Mouse (Mus musculus) midbrain, embryonic 15.5 days (tissue): ENCODE data around the gene Cep44. TPM values are rescaled to one million over a fixed set of nuclear protein-coding genes. Genes with fewer than 3 reads are reported as not detected.

ENCODE experiments used
- ATAC-seq: fragments of 200-750 bp; cut with Nextera tagmentation; replicated peaks from 2 replicates; pipeline ENCODE4 v1.8.0; 2017; ENCODE audit warnings: moderate TSS enrichment
- H3K27ac ChIP-seq: fragments of 300-500 bp; sonication (generic); 2 replicates; pipeline ENCODE4 v1.5.1; 2015; ENCODE audit warnings: mild to moderate bottlenecking, inconsistent platforms
- H3K27me3 ChIP-seq: fragments of 300-500 bp; sonication (generic); replicated peaks from 2 replicates; pipeline ENCODE4 v1.6.1; 2015; ENCODE audit warnings: inconsistent platforms
- H3K36me3 ChIP-seq: fragments of 300-500 bp; sonication (generic); replicated peaks from 2 replicates; pipeline ENCODE4 v1.6.1; 2015; ENCODE audit warnings: inconsistent platforms
- H3K4me1 ChIP-seq: fragments of 300-500 bp; sonication (generic); 2 replicates; pipeline ENCODE4 v1.6.1; 2015; ENCODE audit warnings: inconsistent platforms
- H3K4me2 ChIP-seq: fragments of 300-500 bp; sonication (generic); 2 replicates; pipeline ENCODE4 v1.6.1; 2015; ENCODE audit warnings: inconsistent platforms, mild to moderate bottlenecking, moderate library complexity
- H3K4me3 ChIP-seq: fragments of 300-500 bp; sonication (generic); 2 replicates; pipeline ENCODE4 v1.5.1; 2015; ENCODE audit warnings: mild to moderate bottlenecking, inconsistent platforms
- H3K9ac ChIP-seq: fragments of 300-500 bp; sonication (generic); 2 replicates; pipeline ENCODE4 v1.6.1; 2015; ENCODE audit warnings: mild to moderate bottlenecking, inconsistent platforms
- H3K9me3 ChIP-seq: fragments of 300-500 bp; sonication (generic); 2 replicates; pipeline ENCODE4 v1.6.1; 2016; ENCODE audit warnings: inconsistent platforms
- WGBS: fragments of 180-500 bp; shearing (Covaris S2); methylation state at CpG from one replicate; pipeline ENCODE4 v1.1.7; 2015; ENCODE audit warnings: mixed read lengths; 5-methylcytosine and 5-hydroxymethylcytosine counted together
- polyA plus RNA-seq: library from polyadenylated mRNA; unstranded; fragments of >200 nt; fragmentation: Nextera tagmentation; extraction: Ambion mirVana; gene quantifications from 2 replicates; pipeline ENCODE4 v1.2.1, GENCODE M21; 2015

Gene Cep44
- polyA plus RNA-seq, result 26.4 and 26.5 TPM in 2 replicates

DNA sequence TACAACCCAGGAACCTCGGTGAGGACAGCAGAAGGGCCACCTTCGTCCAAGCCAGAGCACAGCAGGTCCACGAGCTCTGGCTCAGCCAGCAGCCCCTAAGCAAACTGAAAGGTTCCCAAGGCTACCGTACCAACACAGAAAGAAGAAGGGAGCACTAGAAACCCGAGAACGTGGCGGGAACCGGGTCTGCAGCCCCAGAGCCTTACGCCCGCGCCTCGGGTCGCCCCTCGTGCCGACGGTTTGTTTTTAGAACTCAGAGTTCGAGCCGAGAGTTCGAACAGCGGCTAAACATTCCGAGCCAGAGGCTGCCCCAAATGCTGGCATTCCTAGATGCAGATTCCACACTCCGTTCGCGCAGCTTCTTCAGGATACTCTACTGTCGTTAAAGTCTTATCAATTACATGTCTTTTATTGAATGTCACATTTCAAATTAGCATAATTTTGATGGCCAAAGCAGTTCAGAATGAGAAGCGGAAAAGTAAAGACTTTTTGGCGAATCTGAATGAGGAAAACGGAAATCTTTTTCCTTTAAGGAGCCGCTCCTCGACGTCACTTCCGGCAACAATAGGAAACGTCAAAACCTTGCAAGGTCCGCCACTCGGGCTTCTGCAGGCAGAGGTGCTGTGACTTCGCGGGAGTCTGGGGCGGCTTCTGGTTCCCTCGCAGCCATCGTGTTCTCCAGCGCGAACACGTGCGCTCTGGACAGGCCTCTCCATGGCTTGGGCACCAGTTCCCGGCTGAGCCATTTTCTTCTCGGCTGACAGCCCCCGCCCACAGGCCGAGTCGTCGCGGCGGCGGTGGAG lies at the start of gene Cep44, which contains the start of gene Fbxo8:
TSS of gene Cep44 (minus strand) at position 490 of the 803 bp plus-strand sequence.
TSS of gene Fbxo8 (plus strand) at position 533 of the 803 bp plus-strand sequence.
- ATAC-seq, result peak; percentile 95
- H3K4me1 ChIP-seq, result peaks cover 19% of the 10 kb centered on the region

DNA sequence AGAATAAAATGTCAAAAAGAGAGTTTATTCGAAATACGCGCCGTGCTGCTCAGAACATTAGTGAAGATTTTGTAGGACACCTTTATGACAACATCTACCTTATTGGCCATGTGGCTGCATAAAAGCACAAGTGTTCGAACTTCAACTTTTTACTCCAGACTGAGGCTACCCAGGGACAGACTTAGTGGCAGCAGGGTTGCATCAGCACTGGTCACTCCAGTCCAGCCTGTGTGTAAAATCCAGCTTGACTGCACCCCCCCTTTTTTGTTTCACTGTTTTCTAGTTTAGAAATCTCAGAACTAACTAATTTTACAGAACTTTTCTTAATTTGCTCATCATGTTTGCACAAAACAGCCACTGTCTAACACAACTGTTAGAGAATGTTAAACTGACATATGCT lies 40.7 kb upstream of the Cep44 start:
- 96% methylated on average over 5 of the region's 5 CpGs for WGBS
- no peaks in the 10 kb centered on the region for H3K9me3 ChIP-seq
- 0 out of 2 replicates have a peak, but pooled peaks cover 4% of the 10 kb centered on the region for H3K36me3 ChIP-seq
- no peak for ATAC-seq
- no peak overlapping the region for H3K4me3 ChIP-seq
- H3K4me2 ChIP-seq, result no peak overlapping the region
- no peak overlapping the region for H3K27ac ChIP-seq
- H3K4me1 ChIP-seq, result no peaks in the 10 kb centered on the region
- no peaks in the 10 kb centered on the region for H3K27me3 ChIP-seq
- H3K9ac ChIP-seq, result no peak overlapping the region

More for the DNA sequence above, at the start of gene Cep44, which contains the start of gene Fbxo8:
- H3K4me2 ChIP-seq, result peak within 1 kb of the TSS; percentile 73
- no peaks in the 10 kb centered on the region for H3K27me3 ChIP-seq
- WGBS, result under 1% methylated on average over 53 of the region's 53 CpGs
- H3K9ac ChIP-seq, result peak within 1 kb of the TSS; percentile 62
- no peaks in the 10 kb centered on the region for H3K9me3 ChIP-seq
- H3K27ac ChIP-seq, result peak within 1 kb of the TSS; percentile 88
- no peaks in the 10 kb centered on the region for H3K36me3 ChIP-seq
- peak within 1 kb of the TSS; percentile 89 for H3K4me3 ChIP-seq

DNA sequence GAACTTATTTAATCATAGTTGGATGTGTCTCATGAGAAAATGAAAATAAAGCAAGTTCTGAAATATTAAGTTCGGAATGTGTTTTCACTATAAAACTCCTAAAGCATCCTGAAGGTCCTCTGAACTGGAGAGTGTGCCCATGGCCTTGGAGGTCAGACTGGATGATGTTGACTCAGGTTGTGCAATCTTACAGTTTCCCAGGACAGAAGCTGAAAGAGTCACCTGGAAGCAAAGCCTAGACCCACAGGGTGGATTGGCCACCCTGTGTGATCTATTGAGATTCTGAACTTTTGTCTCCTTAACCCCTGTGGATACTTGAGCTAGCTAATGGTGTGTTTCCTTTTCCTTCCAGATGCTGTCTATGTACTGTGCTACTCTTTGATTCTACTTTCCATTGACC lies 40.2 kb upstream of the Cep44 start:
- Histone ChIP-seq H3K4me1 (no peaks in the 10 kb centered on the region), H3K4me2 (no peak overlapping the region), H3K9ac (no peak overlapping the region), H3K4me3 (no peak overlapping the region), H3K36me3 (0 out of 2 replicates have a peak, but pooled peaks cover 4% of the 10 kb centered on the region), H3K9me3 (no peaks in the 10 kb centered on the region), H3K27ac (no peak overlapping the region), H3K27me3 (no peaks in the 10 kb centered on the region)
- WGBS, result 90% methylated on average over 1 of the region's 1 CpGs
- no peak for ATAC-seq

DNA sequence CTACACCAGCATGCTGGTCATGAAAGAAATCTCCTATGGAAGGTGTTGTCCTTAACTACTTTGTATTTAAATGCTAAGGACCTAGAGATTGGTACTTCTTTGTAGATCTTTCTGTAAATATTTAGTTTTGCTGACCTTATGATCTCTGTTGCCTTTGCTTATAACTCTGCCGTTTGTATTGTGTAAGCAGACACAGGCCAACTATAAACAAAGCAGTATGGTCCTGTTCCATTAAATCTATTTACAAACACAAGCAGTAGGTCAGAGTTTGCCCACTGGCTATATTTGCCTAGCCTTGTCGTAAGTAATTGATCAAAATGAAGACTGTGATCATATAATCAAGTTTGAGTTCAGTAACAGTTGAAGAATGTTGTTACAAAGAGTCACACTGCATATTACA lies 38.2 kb upstream of the Cep44 start:
- Histone ChIP-seq H3K4me3 (no peak overlapping the region), H3K36me3 (0 out of 2 replicates have a peak, but pooled peaks cover 4% of the 10 kb centered on the region), H3K27me3 (no peaks in the 10 kb centered on the region), H3K4me2 (no peak overlapping the region), H3K9me3 (no peaks in the 10 kb centered on the region), H3K27ac (no peak overlapping the region), H3K4me1 (no peaks in the 10 kb centered on the region), H3K9ac (no peak overlapping the region)
- WGBS, result 86% methylated on average over 2 of the region's 2 CpGs
- ATAC-seq, result no peak

DNA sequence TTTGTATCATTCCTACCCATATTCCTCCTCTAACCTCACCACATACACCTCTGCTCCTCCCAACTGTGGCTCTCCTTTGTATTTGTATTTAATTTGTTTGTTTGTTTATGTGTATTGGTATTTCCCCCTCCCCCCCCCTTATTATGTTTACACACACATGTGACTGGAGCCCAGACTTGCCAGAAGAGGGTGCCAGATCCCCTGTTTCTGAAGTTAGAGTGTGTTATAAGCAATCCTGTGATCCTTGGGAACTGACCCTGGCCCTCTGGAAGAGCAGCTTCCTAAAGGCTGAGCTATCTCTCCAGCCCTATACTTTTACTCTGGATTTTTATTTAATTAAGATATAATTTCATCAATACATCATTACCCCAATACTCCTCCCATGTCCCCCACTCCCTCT lies 32.0 kb upstream of the Cep44 start:
- Histone ChIP-seq H3K9me3 (no peaks in the 10 kb centered on the region), H3K9ac (no peak overlapping the region), H3K27ac (no peak overlapping the region), H3K4me2 (no peak overlapping the region), H3K27me3 (no peaks in the 10 kb centered on the region), H3K36me3 (no peaks in the 10 kb centered on the region), H3K4me1 (no peaks in the 10 kb centered on the region), H3K4me3 (no peak overlapping the region)
- no peak for ATAC-seq

- no peaks in the 10 kb centered on the region for H3K9me3 ChIP-seq
- H3K4me2 ChIP-seq, result no peak overlapping the region
- no peaks in the 10 kb centered on the region for H3K27me3 ChIP-seq
- H3K9ac ChIP-seq, result no peak overlapping the region
- H3K4me3 ChIP-seq, result no peak overlapping the region
- no peak for ATAC-seq
- no peaks in the 10 kb centered on the region for H3K4me1 ChIP-seq
- H3K27ac ChIP-seq, result no peak overlapping the region
- no peaks in the 10 kb centered on the region for H3K36me3 ChIP-seq
- 92% methylated on average over 4 of the region's 4 CpGs for WGBS
Observed at GRCm38 (mm10) chr8:56580918-56581317, 30.1 kb upstream of the Cep44 start.

GRCm38 (mm10) chr8:56566856-56567255 lies 16.0 kb upstream of the Cep44 start:
- WGBS, result 92% methylated on average over 9 of the region's 9 CpGs
- Histone ChIP-seq H3K27ac (no peak overlapping the region), H3K9me3 (no peaks in the 10 kb centered on the region), H3K9ac (no peak overlapping the region), H3K36me3 (0 out of 2 replicates have a peak, but pooled peaks cover 3% of the 10 kb centered on the region), H3K4me2 (no peak overlapping the region), H3K4me1 (no peaks in the 10 kb centered on the region), H3K4me3 (no peak overlapping the region), H3K27me3 (no peaks in the 10 kb centered on the region)
- no peak for ATAC-seq

DNA sequence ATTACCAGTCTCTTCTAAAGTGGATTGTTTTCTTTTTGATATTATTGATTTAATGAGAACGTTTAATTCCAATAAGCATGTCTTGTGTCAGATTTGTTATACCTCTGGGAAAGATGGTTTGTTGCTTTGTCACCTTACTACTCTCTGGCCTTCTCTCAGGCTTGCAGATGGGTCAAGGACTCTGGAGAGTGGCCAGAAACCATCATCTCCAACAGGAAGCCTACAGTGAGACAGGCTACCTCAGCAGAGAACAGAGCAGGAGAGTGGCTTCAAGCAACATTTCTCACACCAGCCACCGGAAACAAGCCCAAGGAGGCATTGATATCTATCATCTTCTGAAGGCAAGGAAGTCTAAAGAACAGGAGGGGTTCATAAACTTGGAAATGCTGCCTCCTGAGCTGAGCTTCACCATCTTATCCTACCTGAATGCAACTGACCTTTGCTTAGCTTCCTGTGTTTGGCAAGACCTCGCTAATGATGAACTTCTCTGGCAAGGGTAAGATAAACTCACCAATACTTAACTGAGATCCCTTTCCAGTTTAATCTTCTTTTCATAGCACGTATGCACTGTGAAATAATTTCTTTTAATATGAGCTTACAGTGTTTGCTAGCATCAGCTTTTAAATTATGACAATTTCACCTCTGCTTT lies 13.7 kb upstream of the Cep44 start:
- H3K4me1 ChIP-seq, result no peaks in the 10 kb centered on the region
- H3K9me3 ChIP-seq, result no peaks in the 10 kb centered on the region
- no peaks in the 10 kb centered on the region for H3K27me3 ChIP-seq
- H3K4me2 ChIP-seq, result no peak overlapping the region
- no peak overlapping the region for H3K9ac ChIP-seq
- 0 out of 2 replicates have a peak, but pooled peaks cover 3% of the 10 kb centered on the region for H3K36me3 ChIP-seq
- no peak for ATAC-seq
- H3K27ac ChIP-seq, result no peak overlapping the region
- 91% methylated on average over 4 of the region's 4 CpGs for WGBS
- H3K4me3 ChIP-seq, result no peak overlapping the region

DNA sequence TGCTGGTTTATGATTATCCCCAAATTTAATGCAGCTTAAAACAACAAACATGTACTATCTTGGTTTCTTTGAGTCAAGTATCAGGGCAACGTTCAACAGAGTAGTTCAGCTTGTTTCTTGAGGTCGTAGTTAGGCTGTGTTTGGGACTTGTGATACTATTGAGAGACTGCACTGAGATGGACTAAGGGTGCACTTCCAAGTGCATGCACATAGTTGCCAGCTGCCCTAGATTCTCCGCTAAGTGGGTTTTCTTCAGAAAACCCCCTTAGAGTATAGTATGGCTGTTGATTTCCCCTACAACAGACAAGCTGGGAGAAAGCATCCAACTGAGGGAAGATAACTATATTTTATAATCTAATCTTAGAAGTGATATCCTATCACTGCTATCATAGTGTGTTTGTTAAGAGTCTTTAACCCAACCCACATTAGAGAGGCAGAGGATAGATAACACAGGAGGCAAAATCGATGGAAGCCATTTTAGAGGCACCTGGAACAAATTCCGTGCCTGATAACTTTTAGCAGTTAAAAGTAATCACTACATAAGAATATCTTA lies 1.8 kb upstream of the Cep44 start:
- peak overlapping the region; percentile 8; the same call in 1 of the 2 replicates for H3K4me2 ChIP-seq
- ATAC-seq, result no peak
- no peaks in the 10 kb centered on the region for H3K9me3 ChIP-seq

GRCm38 (mm10) chr8:56552045-56552444 lies 1.2 kb upstream of the Cep44 start:
- Histone ChIP-seq H3K4me1 (peaks cover 19% of the 10 kb centered on the region), H3K27ac (0 out of 2 replicates have a peak overlapping the region, but pooled peaks have one; percentile 88), H3K27me3 (no peaks in the 10 kb centered on the region), H3K4me2 (peak overlapping the region; percentile 63), H3K36me3 (no peaks in the 10 kb centered on the region), H3K9me3 (no peaks in the 10 kb centered on the region), H3K9ac (peak overlapping the region; percentile 62), H3K4me3 (peak overlapping the region; percentile 89)
- no peak for ATAC-seq
- WGBS, result 34% methylated on average over 10 of the region's 10 CpGs

More for the DNA sequence above, 1.8 kb upstream of the Cep44 start:
- no peak overlapping the region for H3K9ac ChIP-seq
- no peaks in the 10 kb centered on the region for H3K27me3 ChIP-seq
- H3K4me1 ChIP-seq, result peaks cover 19% of the 10 kb centered on the region
- WGBS, result 79% methylated on average over 5 of the region's 5 CpGs
- H3K27ac ChIP-seq, result no peak overlapping the region
- no peak overlapping the region for H3K4me3 ChIP-seq
- H3K36me3 ChIP-seq, result no peaks in the 10 kb centered on the region

GRCm38 (mm10) chr8:56551361-56551852 lies 560 bp upstream of the Cep44 start:
- H3K9ac ChIP-seq, result peak overlapping the region; percentile 62
- H3K27ac ChIP-seq, result peak overlapping the region; percentile 88
- H3K9me3 ChIP-seq, result no peaks in the 10 kb centered on the region
- peak overlapping the region; percentile 89 for H3K4me3 ChIP-seq
- ATAC-seq, result peak; percentile 99
- peaks cover 19% of the 10 kb centered on the region for H3K4me1 ChIP-seq
- under 1% methylated on average over 28 of the region's 28 CpGs for WGBS
- no peaks in the 10 kb centered on the region for H3K36me3 ChIP-seq
- H3K27me3 ChIP-seq, result no peaks in the 10 kb centered on the region
- peak overlapping the region; percentile 63 for H3K4me2 ChIP-seq

DNA sequence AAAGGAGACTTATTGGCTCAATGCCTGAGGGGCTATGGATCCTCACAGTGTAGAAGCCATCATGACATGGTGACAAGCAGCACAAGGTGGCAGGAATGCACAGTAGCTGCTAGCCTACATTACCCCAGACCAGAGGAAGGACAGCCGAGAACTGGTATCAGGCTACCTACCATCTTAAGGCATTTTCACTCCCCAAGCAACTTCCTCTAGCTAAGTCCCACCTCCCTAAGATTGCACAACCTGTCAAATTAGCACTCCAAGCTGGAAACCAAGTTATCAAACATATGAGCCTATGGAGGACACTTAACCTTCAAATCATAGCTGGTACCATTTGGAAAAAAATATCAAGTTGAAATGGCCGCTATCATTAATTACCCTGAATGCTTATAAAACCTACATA lies 3.0 kb downstream of the Cep44 start:
- 0 out of 2 replicates have a peak, but pooled peaks cover 11% of the 10 kb centered on the region for H3K36me3 ChIP-seq
- H3K27ac ChIP-seq, result no peak overlapping the region
- no peaks in the 10 kb centered on the region for H3K9me3 ChIP-seq
- no peak overlapping the region for H3K4me2 ChIP-seq
- ATAC-seq, result no peak
- H3K4me3 ChIP-seq, result no peak overlapping the region
- no peak overlapping the region for H3K9ac ChIP-seq
- WGBS, result 91% methylated on average over 2 of the region's 2 CpGs
- peaks cover 19% of the 10 kb centered on the region for H3K4me1 ChIP-seq
- H3K27me3 ChIP-seq, result no peaks in the 10 kb centered on the region
